Mouse (Mus musculus) layer of hippocampus, postnatal 36 days (tissue): ENCODE measurements at regions not wholly inside any gene's neighbourhood (a gene's known extent, or its start where the extent isn't known, plus 50 kb on each side); places are given as distances from the start of the nearest gene placed in this dataset.

ENCODE experiments used
- DNase-seq, 2 experiments: peaks; one replicate each; pipeline ENCODE4 v3.0.0; 2022

DNA sequence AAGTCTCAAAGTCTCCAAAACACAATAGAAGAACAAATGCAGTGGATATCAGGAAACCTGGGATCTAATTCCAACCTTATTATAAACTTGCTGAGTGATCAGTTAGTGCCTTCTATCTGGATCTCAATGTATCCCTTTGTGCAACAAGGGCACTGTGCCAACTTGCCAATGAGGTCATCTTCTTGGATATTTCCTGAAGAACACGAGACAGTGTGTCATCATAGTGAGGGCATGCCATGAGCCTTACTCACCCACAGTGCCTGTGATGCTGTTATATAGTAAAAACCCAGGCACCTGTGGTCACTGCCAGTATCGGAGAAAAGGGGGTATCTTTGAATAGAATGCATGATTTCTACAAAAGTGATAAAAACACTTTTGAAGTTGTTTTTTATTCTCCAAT, 60.2 kb upstream of the Cd34 start:
- DNase-seq, result no peak

DNA sequence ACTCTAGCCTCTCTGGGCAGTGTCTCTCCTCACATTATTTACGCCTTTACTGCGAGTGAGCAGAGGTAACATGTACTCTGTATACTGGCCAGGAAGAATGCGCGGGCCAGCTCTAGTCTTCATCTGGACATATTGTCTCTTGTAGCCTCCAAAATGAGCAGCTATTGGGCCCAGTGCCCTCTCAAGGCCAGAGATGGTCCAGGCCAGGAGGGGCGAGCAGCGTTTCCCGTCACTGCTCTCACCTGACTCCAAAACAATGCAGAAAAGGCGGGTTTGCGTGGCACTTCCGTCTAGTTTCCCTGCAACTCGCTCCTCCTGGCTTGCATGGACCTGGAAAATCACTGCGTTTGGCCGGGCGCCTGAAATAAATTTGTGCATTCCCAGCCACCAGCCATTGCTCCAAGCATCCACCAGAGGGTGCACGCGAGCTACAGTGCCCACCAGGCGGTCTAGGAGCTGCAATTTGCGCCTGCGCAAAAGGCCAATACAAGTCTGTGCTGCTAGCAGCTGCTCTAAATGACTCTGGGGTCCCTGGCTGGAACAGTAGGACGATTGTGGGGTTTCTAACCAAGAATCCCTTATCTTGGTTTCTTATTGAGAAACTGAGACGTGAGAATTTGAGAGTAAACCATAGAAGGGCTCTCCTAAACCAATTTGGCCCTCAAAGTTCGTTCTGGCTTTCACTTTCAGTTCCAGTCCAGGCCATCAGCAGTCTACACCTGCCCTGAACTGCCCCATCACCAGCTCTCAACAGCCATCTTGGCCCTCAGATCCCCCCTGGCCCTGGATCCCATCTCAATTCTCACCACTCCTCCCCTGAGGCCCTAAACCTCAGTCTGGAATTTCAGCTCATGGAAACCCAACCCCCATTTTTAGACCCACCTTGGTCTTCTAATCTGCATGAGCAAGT, 59.0 kb upstream of the Cd34 start:
- peak; percentile 96 to 97 for DNase-seq

DNA sequence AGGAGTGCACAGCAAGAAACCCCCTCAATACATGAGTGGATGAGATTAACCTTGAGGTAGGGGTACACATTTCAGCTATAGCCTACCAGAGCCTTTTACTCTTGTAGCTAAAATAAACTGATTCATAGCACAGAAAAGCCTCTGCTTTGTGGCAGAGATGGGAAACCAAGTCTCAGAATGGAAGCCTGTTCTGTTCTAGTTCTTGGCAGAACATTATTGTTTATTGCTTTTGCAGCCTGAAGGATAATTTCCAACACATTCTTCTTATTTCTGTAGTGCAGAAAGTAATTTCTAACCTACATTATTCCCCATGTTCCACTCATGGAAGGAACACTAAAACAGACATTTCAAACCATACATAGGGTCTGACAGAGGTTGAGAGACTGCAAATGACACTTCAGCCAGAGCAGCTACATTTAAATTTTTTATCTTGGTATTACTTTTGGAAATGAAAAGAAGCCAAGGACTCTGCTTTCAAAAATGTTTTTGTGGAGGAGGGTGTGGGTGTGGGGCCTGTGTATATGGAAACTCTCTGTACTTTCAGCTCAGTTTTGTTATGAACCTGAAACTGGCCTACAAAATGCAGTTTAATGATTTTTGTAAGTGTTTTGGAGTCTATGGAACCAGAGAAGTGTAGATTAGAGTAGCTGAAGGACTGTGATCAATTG, 56.9 kb upstream of the Cd34 start:
- DNase-seq, result peak; percentile 6 to 7

DNA sequence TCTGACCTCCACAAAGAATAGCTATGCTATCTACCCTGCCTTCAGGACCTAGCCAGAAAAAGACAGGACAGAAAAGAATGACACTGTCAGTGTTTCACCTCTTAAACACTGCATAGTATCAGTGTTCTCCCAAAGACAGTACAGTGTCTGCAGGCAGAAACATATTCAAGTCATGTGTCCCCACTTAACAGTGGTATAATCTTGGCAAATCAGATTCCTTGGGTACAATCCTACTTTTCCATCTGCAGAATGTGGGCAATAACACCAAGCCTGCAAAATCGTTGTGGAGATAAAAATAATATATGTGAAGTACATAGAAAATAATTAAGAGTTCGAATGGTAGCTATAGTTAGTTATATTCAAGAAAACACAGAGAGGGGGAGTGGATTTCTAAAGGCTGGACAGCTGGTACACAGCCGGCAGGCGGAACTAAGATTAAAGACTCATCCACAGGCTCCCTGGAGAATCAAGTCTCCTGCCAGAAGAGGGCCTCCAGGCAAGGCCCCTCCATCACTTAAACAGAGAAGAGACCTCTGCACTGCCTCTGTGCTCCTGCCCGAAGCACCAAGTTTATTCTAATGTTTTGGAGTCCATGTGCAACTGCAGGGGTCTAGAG, 53.4 kb upstream of the Cd34 start:
- DNase-seq, result peak; percentile 40 to 55

DNA sequence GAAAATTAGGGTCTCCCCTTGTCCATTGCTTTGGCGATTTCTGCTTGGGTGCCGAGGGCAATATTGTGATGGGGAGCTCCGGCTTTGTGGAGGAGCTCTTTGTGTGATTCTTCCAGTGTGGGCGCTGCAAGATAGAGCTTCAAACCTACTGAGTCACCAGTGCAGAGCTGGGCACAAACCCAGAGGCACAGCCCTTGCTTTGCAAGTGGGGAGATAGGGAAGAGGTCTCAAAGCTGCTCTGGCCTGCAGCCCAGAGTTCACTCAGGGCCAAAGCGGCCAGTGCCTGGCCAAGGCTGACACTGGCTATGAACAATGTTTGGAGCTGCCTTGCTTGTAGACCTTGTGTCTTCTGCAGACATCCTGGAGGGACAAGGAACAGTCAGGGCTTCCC, 52.9 kb upstream of the Cd34 start:
- DNase-seq, result peak; percentile 39 to 44
